Comparison of ENCODE assay signal across 28 mouse cellular contexts in the genomic region with DNA sequence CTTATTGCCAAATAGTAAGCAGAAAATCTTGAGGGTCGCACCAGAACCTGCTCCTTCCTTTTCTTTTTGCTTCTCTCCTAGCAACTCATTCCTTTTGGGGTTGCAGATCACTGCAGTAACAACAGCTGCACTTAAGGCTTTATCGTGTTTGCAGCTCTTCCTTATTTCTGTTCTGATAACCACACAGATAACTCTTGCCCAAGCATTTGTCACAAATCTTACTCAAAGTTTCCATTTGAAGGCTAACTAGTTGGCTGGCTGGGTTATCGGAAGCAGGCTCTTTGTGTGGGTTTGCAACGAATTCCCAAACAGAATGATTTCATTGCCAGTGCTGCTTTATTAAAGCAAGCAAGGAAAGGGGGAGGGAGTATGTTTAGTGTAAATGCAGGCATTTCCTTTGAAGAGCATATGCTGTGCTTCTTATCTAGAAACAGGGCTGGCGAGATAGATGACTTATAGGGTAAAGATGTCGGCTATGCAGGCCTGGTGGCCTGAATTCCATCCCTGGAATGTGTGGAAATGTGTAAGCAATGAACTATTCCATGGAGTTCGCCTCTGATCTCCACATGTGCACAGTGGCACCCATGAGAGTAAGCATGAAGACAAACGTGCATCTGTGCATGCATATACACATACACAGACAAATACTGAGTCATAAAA. TPM values are rescaled to one million over a fixed set of nuclear protein-coding genes. Genes with fewer than 3 reads are reported as not detected.
DNase-seq lines count a peak whose midpoint lies in the region; ATAC-seq and TF ChIP-seq lines count a peak whose summit lies in the region.
"Had no signal": no experiment of that assay in that cellular context is flagged by ENCODE, and none has a peak within 500 bp of the region (broad histone marks: within the 10 kb centered on the region; RNA-seq: fewer than 3 reads in every experiment).

No protein-coding gene starts in this region.

- no peaks in the 10 kb centered on the region for H3K9me3 ChIP-seq in heart, embryonic 14.5 days (ENCODE audit: control insufficient read depth, low read length)
- no peaks in the 10 kb centered on the region for H3K9me3 ChIP-seq in forebrain, embryonic 13.5 days (replicated peaks)
- H3K9me3 ChIP-seq: forebrain, embryonic 15.5 days; hindbrain, embryonic 10.5 days; intestine, embryonic 15.5 days; limb, embryonic 12.5 days; liver, embryonic 15.5 days; lung, embryonic 15.5 days; megakaryocyte, embryonic 14.5 days; midbrain, embryonic 13.5 days; neural tube, embryonic 13.5 days had no signal

- ATAC-seq in heart, embryonic 14.5 days (ENCODE audit: insufficient number of reproducible peaks, insufficient read depth, low FRiP score, low read depth) = no peak
- ATAC-seq in forebrain, embryonic 13.5 days = no peak
- ATAC-seq: forebrain, embryonic 15.5 days; hindbrain, postnatal 0 days; intestine, embryonic 15.5 days; midbrain, embryonic 13.5 days had no signal

- H3K36me3 ChIP-seq in heart, embryonic 14.5 days (ENCODE audit: control insufficient read depth, insufficient read depth, low read length) = no peaks in the 10 kb centered on the region
- no peaks in the 10 kb centered on the region for H3K36me3 ChIP-seq in forebrain, embryonic 13.5 days (ENCODE audit: poor library complexity, severe bottlenecking)
- H3K36me3 ChIP-seq: forebrain, embryonic 15.5 days; hindbrain, embryonic 10.5 days; intestine, embryonic 15.5 days; limb, embryonic 12.5 days; liver, embryonic 15.5 days; lung, embryonic 15.5 days; midbrain, embryonic 13.5 days; neural tube, embryonic 13.5 days had no signal

- H3K27me3 ChIP-seq in heart, embryonic 14.5 days (ENCODE audit: control insufficient read depth, insufficient read depth, low read length) = no peaks in the 10 kb centered on the region
- no peaks in the 10 kb centered on the region for H3K27me3 ChIP-seq in forebrain, embryonic 13.5 days
- H3K27me3 ChIP-seq: forebrain, embryonic 15.5 days; intestine, embryonic 15.5 days; limb, embryonic 12.5 days; liver, embryonic 15.5 days; lung, embryonic 15.5 days; midbrain, embryonic 13.5 days; neural tube, embryonic 13.5 days had no signal

- TF ChIP-seq POLR2A in embryonic fibroblast, embryonic 13.5 days (IDR thresholded peaks at IDR 0.05; ENCODE audit: low read depth, low read length) = no peak

- H3K4me3 ChIP-seq in heart, embryonic 14.5 days (ENCODE audit: control insufficient read depth in 1 of 2, insufficient read depth in 1 of 2, low read depth in 1 of 2, low read length in 2 of 2) = no peak overlapping the region
- no peak overlapping the region for H3K4me3 ChIP-seq in embryonic fibroblast, embryonic 13.5 days (ENCODE audit: insufficient read depth, low read length)
- H3K4me3 ChIP-seq in forebrain, embryonic 13.5 days = no peak overlapping the region
- H3K4me3 ChIP-seq: forebrain, embryonic 15.5 days; hindbrain, embryonic 10.5 days; intestine, embryonic 15.5 days; limb, embryonic 12.5 days; liver, embryonic 15.5 days; lung, embryonic 15.5 days; megakaryocyte, embryonic 14.5 days; midbrain, embryonic 13.5 days; neural tube, embryonic 13.5 days had no signal

- no peak overlapping the region; the same call in 1 of the 2 replicates for H3K4me2 ChIP-seq in heart, embryonic 14.5 days (ENCODE audit: low read length)
- no peak overlapping the region for H3K4me2 ChIP-seq in forebrain, embryonic 13.5 days
- H3K4me2 ChIP-seq: forebrain, embryonic 15.5 days; intestine, embryonic 15.5 days; limb, embryonic 12.5 days; liver, embryonic 15.5 days; lung, embryonic 15.5 days; midbrain, embryonic 13.5 days; neural tube, embryonic 13.5 days had no signal

- H3K9ac ChIP-seq in heart, embryonic 14.5 days (ENCODE audit: low read length) = no peak overlapping the region
- H3K9ac ChIP-seq in forebrain, embryonic 13.5 days = no peak overlapping the region
- H3K9ac ChIP-seq: forebrain, embryonic 15.5 days; intestine, embryonic 15.5 days; limb, embryonic 12.5 days; liver, embryonic 15.5 days; lung, embryonic 15.5 days; midbrain, embryonic 13.5 days; neural tube, embryonic 13.5 days had no signal

- no peak for DNase-seq in heart, adult 8-10 months (ENCODE audit: low spot score)
- peak; percentile 27 for DNase-seq in Muller cell, postnatal 12 days (ENCODE audit: inconsistent ontology term)
- no peak for DNase-seq in spleen, postnatal 10 days (ENCODE audit: low spot score in 2 of 2)
- DNase-seq: adrenal gland, adult 8-10 months; cerebellum, adult 2 months; cerebellum, postnatal 14 days; gastrocnemius, postnatal 25 days; heart, adult 18-20 months; kidney, adult 2 months; kidney, postnatal 10 days; layer of hippocampus, adult 9-11 months; right cerebral cortex, postnatal 4 days; thymus, postnatal 4 days had no signal

- WGBS in heart, embryonic 14.5 days = 20% methylated on average over 8 of the region's 8 CpGs
- WGBS in forebrain, embryonic 13.5 days = 76% methylated on average over 8 of the region's 8 CpGs

- H3K27ac ChIP-seq in heart, embryonic 14.5 days (replicated peaks in 1 of 2; ENCODE audit: control insufficient read depth in 1 of 2, insufficient read depth in 1 of 2, low read depth in 2 of 2, low read length in 2 of 2) = peak overlapping the region; percentile 19 to 44; a peak in 1 of 4 replicates
- peak overlapping the region; percentile 85 for H3K27ac ChIP-seq in embryonic fibroblast, embryonic 13.5 days (ENCODE audit: insufficient read depth, low read length)
- H3K27ac ChIP-seq in forebrain, embryonic 13.5 days = no peak overlapping the region
- H3K27ac ChIP-seq: forebrain, embryonic 15.5 days; hindbrain, embryonic 10.5 days; hindbrain, postnatal 0 days; intestine, embryonic 15.5 days; limb, embryonic 12.5 days; liver, embryonic 15.5 days; lung, embryonic 15.5 days; midbrain, embryonic 13.5 days; neural tube, embryonic 13.5 days had no signal

- H3K4me1 ChIP-seq in heart, embryonic 14.5 days (ENCODE audit: control insufficient read depth in 2 of 2, insufficient read depth in 2 of 2, low read length in 2 of 2) = no peaks in the 10 kb centered on the region
- peaks cover 3% of the 10 kb centered on the region; the same call in 1 of the 2 replicates for H3K4me1 ChIP-seq in embryonic fibroblast, embryonic 13.5 days (ENCODE audit: control insufficient read depth, insufficient read depth, low read length)
- no peaks in the 10 kb centered on the region for H3K4me1 ChIP-seq in forebrain, embryonic 13.5 days
- H3K4me1 ChIP-seq: forebrain, embryonic 15.5 days; hindbrain, embryonic 10.5 days; intestine, embryonic 15.5 days; limb, embryonic 12.5 days; liver, embryonic 15.5 days; lung, embryonic 15.5 days; megakaryocyte, embryonic 14.5 days; midbrain, embryonic 13.5 days; neural tube, embryonic 13.5 days had no signal

- TF ChIP-seq CTCF in embryonic fibroblast, embryonic 13.5 days (IDR thresholded peaks at IDR 0.05; ENCODE audit: borderline replicate concordance, insufficient read depth, low read length) = no peak

RNA-seq across cellular contexts. Expression of gene Hs6st2, which starts 32.6 kb away (rescaled TPM):
- 11.6 and 13.2 TPM in 2 replicates for polyA plus RNA-seq in heart, embryonic 14.5 days (2014; fragmentation: Nextera tagmentation; extraction: Ambion mirVana)
- total RNA-seq in heart, adult 8-10 months (2022) = under 1 TPM; 0.19 to 0.73 (median 0.27) TPM
- polyA plus RNA-seq in embryonic fibroblast, embryonic 13.5 days (2011; ENCODE audit: insufficient read length, low read depth, missing spikeins) = 86.7 and 96.6 TPM in 2 replicates
- polyA plus RNA-seq in forebrain, embryonic 13.5 days (2015; fragmentation: Nextera tagmentation; extraction: Ambion mirVana) = 25.9 and 31.1 TPM in 2 replicates
- total RNA-seq: MEL had no signal
- polyA plus RNA-seq: liver, adult 2 months had no signal
